Mouse (Mus musculus) liver, adult 2 months (tissue): ENCODE data around the gene Dock4.

ENCODE experiments used
- CTCF ChIP-seq: fragments of 200-500 bp; IDR thresholded peaks from 2 replicates; pipeline ENCODE4 v1.5.1; 2011; ENCODE audit warnings: low read depth, low read length, control low read depth
- POLR2A ChIP-seq: fragments of 200-500 bp; IDR thresholded peaks from 2 replicates; pipeline ENCODE4 v1.6.1; 2011; ENCODE audit warnings: low read length, control low read depth; ENCODE audit not compliant: insufficient read depth; ENCODE audit errors: extremely low read depth

DNA sequence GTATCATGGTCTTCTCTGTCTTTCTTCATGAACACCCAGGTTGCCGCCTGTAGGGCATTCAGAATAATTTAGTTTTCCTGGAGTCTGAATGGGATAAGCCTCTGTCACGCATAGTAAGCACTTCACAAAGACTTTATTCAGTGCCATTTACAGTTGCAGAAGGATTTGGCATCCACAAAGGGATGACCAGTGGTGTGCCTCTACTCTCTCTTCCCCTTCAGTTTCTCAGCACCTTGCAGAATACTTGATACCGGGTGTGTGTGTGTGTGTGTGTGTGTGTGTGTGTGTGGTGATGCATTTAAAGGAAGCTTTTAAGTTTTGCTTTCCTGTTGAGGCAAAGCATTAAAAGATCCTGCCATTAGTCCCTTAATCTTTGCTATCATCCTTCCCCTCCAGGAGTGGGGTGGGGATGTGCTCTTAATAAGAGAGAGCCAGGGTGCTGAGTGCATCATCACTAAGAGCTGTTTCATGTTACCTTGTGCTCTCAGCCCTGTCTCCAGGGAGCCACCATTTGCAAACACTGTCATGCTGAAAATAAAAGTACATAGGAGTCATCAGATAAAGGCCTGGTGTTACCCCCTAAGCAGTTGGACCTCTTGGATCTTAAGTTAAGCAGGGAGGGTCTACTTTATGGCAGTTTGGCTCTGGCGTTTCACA is 211.6 kb downstream of the Dock4 start:
- TF ChIP-seq CTCF, result no peak
- TF ChIP-seq POLR2A, result no peak
